Mouse (Mus musculus) left cerebral cortex, adult 8-10 months (tissue): ENCODE measurements at regions not wholly inside any gene's neighbourhood (a gene's known extent, or its start where the extent isn't known, plus 50 kb on each side); places are given as distances from the start of the nearest gene placed in this dataset.
"Not testable (repeated sequence)": the region's sequence is repeated elsewhere in the genome, so short reads cannot be mapped to it uniquely, and the experiment has no call there.

Source experiments
- DNase-seq, 2 experiments: peaks; one replicate each; pipeline ENCODE4 v3.0.0; 2022; ENCODE audit warnings: low spot score in 2 of 2

DNA sequence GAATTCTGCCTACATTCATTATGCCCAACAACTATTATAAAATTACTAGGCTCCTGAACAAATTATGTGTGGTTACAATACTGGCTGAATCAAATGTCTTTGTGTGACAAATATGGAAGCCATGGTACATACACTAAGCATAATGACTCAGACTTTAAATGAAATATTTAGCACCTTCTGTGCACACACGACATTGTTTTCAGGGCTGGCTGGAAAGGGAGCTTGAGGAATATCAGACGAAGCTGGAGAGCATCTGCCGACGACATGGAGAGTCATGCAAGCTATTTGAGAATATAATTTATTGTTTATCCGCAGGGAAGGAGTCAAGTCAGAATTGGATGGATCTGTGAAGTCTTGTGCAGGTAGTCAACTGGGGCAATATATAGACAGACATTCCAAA, 955.4 kb upstream of the Gm10801 start:
- DNase-seq = peak in 1 of 2 experiments; percentile 13

DNA sequence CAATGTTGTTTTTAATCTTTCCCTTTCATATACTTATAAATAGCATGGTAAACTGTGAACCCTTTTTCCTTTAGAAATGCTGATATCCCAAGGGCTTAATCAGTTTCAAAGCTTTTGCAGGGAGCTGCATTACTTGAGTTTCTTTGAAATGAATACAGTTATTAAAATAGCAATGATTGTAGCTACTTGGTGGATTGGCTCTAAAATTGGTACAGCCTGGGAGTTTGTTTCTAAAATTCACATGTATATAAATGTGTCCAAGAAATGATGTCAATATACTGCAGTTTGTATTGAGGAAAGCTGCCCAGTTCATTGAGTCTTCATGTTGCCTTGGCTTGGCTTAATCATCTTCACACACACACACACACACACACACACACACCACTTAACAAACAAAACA, 954.8 kb upstream of the Gm10801 start:
- DNase-seq = no peak

DNA sequence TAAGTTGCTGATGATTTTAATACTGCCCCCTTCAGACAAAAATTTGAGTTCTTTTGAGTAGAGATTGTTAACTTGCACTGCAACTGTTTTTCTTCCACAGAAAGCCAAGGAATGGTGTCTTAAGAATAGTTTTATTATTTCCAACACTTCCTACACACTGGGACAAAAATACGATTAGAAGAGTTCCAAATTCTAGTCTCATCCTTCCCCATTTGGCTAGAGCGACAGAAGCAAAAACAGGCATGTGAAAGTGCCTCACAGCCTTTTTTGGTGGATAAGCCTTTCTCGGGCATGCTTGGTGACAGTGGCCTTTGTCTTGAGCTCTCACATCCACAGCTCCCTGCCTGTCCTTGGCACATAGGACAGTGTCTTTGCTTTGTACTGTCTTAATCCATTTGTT, 954.3 kb upstream of the Gm10801 start:
- peak in 1 of 2 experiments; percentile 64 for DNase-seq

DNA sequence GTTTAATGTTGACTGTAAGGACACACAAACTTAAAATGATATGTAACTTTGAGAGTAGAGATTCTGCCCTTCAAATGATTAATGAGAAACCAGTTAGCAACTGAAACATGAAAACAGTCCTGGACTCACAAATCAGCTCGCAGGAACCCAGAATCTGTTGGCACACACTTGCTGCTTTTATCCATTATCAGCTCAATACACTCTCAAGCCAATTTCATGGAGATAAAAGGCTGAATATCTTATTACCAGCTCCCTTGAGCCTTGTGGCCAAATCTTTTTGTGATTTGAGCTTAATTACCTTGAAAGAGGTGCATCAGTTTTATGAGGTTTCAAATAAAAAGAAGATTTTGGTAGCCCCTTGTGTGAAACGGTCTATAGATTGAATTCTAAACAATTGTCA, 936.9 kb upstream of the Gm10801 start:
- no peak for DNase-seq

DNA sequence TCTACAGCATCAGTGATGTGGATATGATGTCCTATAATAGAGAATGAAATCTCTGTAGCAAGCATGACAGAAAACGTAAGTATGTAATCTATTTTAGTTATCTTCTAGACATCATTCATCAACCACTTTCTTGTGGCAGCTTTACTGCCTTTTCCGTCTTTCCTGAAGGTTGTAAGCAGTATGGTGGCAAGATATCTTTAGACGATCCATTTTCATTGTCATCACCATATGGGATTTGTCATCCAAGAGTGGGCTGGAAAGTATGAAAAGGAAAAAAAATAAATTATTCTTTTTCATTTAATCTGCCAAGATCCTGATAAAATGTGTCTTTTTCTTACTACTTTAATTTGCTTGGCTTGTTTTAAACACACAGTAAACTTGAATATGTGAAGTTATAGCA, 893.2 kb upstream of the Gm10801 start:
- peak in 1 of 2 experiments; percentile 7 for DNase-seq

DNA sequence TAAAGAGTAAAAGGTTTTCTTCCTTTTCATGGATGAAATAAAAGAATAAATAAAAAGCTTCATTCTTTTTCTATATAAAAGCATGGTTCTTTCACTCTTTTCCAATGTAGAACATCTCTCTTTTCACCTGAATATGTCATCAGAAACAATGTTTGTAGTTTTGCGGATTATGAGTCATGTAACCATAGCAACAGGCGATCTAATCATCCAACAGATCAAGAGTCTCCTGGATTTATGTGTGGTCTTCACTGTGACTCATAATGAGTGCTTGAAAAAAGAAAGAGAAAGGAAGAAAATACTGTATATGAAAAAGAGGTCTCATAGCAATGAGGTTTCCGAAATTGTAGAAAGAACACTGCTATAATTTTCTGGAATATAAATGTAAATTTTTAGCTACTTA, 884.1 kb upstream of the Gm10801 start:
- no peak for DNase-seq

DNA sequence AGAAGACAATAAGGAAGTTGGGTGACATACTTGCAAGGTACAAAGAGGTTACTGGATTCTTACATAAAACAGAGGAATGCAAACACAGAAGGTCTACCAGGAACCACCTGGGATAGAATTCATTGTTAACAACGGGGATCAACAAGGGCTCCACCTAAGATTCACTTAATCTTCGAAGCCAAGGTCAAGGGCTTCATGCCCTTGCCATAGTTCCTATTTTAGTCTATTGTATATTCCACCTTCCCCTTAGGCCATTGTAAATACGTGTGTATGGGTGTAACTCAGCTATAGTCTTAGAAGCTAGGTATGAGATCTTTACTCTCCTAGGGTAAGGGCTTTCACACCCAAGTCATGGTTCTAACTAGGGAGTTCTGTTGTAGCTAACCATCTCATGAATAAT, 882.0 kb upstream of the Gm10801 start:
- not testable (repeated sequence) for DNase-seq
